Mouse (Mus musculus) small intestine, adult 2 months (tissue): Measurements from ENCODE around the gene Lrrc8e. TPM values are rescaled to one million over a fixed set of nuclear protein-coding genes. Genes with fewer than 3 reads are reported as not detected.

Source experiments
- H3K27ac ChIP-seq: fragments of 200-500 bp; 2 replicates; pipeline ENCODE4 v1.5.1; 2012; ENCODE audit warnings: low read depth, low read length, control low read depth, inconsistent platforms; ENCODE audit not compliant: insufficient read depth
- H3K27me3 ChIP-seq: fragments of 200-500 bp; 2 replicates; pipeline ENCODE4 v1.6.1; 2012; ENCODE audit warnings: mild to moderate bottlenecking, moderate library complexity, low read length, inconsistent platforms; ENCODE audit not compliant: control insufficient read depth, insufficient read depth
- H3K36me3 ChIP-seq: fragments of 200-500 bp; 2 replicates; pipeline ENCODE4 v1.6.1; 2012; ENCODE audit warnings: mild to moderate bottlenecking, low read length, control low read depth, inconsistent platforms; ENCODE audit not compliant: control insufficient read depth, insufficient read depth
- H3K4me1 ChIP-seq: fragments of 200-500 bp; 2 replicates; pipeline ENCODE4 v1.6.1; 2012; ENCODE audit warnings: low read length, inconsistent platforms, mixed read lengths; ENCODE audit not compliant: control insufficient read depth, insufficient read depth, insufficient read length
- H3K4me3 ChIP-seq: fragments of 200-500 bp; 2 replicates; pipeline ENCODE4 v1.5.1; 2012; ENCODE audit warnings: low read depth, mild to moderate bottlenecking, control low read depth, inconsistent platforms, low read length, moderate library complexity
- CTCF ChIP-seq: fragments of 200-500 bp; IDR thresholded peaks from 2 replicates; pipeline ENCODE4 v1.5.1; 2012; ENCODE audit warnings: low read depth, mild to moderate bottlenecking, control low read depth, inconsistent platforms, low read length, moderate library complexity, mixed read lengths; ENCODE audit not compliant: insufficient replicate concordance, insufficient read length; ENCODE audit errors: extremely low read depth
- POLR2A ChIP-seq: fragments of 200-500 bp; IDR thresholded peaks from 2 replicates; pipeline ENCODE4 v1.6.1; 2012; ENCODE audit warnings: low read depth, mild to moderate bottlenecking, control low read depth, inconsistent platforms, low read length, moderate library complexity
- WGBS: fragments of 180-500 bp; shearing (Covaris S2); methylation state at CpG from one replicate; pipeline ENCODE4 v1.1.7; 2018; 5-methylcytosine and 5-hydroxymethylcytosine counted together
- polyA plus RNA-seq: library from polyadenylated mRNA; depleted of rRNA; stranded (reverse); fragments of >200 nt; gene quantifications from 2 replicates; pipeline ENCODE4 v1.2.3, GENCODE M21; 2012

Gene Lrrc8e
- polyA plus RNA-seq, 1 experiment = 0.09 TPM

DNA sequence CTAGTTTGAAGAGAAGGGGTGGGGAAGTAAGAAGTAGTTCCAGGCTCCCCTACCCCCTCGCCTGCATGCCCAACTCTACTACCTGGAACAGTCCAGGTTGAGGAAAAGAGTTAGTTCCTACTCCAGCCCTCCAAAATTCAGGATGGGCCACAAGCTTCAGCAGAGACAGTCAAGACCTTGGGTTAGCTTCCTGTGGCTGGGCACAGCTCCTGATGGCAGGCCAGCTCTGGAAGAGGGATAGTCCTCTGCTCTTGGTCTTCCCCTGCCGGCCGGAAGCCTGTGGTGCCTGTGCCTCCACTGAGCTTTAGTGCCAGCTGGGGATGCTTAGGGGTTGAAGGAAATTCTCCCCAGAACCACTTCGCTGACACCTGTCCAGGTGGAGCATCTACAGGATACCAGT is 304 bp upstream of the Lrrc8e start:
- no peak for TF ChIP-seq POLR2A
- no peak for TF ChIP-seq CTCF
- peaks cover 6% of the 10 kb centered on the region; the same call in 1 of the 2 replicates for H3K4me1 ChIP-seq
- peaks cover 3% of the 10 kb centered on the region for H3K27me3 ChIP-seq
- H3K36me3 ChIP-seq = no peaks in the 10 kb centered on the region
- H3K27ac ChIP-seq = no peak overlapping the region
- 30% methylated on average over 4 of the region's 4 CpGs for WGBS
- H3K4me3 ChIP-seq = peak overlapping the region; percentile 40

- H3K4me3 ChIP-seq = no peak overlapping the region
- WGBS = 97% methylated on average over 4 of the region's 4 CpGs
- H3K27ac ChIP-seq = no peak overlapping the region
- H3K27me3 ChIP-seq = no peaks in the 10 kb centered on the region; the same call in none of the 2 replicates
- TF ChIP-seq CTCF (no peak), POLR2A (no peak)
- H3K4me1 ChIP-seq = peaks cover 9% of the 10 kb centered on the region; the same call in 1 of the 2 replicates
- no peaks in the 10 kb centered on the region for H3K36me3 ChIP-seq
Measured at GRCm38 (mm10) chr8:4227919-4228318, 1.3 kb downstream of the Lrrc8e start.

DNA sequence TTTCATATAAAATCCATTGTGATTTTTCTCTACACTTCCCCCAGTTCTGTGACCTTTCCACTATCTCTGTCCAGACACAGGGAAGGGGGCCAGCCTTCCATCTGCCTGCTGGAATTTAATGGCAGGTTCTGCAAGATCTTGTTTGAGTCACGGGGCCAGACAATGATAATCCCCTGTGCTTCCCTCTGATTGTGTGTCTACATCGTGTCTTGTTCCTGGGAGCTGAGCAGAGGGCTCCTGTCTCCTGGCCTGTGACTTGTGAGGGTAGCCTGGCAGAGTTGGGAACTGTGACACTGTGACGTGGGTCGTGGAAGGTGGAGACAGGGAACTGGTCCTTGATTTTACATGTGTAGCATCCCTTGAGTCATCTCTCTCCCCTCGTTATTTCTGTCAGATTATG is 3.2 kb downstream of the Lrrc8e start:
- TF ChIP-seq POLR2A (no peak), CTCF (no peak)
- Histone ChIP-seq H3K4me3 (no peak overlapping the region), H3K36me3 (no peaks in the 10 kb centered on the region), H3K4me1 (peaks cover 9% of the 10 kb centered on the region; the same call in 1 of the 2 replicates), H3K27me3 (no peaks in the 10 kb centered on the region; the same call in none of the 2 replicates), H3K27ac (no peak overlapping the region)
- WGBS = 86% methylated on average over 5 of the region's 5 CpGs

DNA sequence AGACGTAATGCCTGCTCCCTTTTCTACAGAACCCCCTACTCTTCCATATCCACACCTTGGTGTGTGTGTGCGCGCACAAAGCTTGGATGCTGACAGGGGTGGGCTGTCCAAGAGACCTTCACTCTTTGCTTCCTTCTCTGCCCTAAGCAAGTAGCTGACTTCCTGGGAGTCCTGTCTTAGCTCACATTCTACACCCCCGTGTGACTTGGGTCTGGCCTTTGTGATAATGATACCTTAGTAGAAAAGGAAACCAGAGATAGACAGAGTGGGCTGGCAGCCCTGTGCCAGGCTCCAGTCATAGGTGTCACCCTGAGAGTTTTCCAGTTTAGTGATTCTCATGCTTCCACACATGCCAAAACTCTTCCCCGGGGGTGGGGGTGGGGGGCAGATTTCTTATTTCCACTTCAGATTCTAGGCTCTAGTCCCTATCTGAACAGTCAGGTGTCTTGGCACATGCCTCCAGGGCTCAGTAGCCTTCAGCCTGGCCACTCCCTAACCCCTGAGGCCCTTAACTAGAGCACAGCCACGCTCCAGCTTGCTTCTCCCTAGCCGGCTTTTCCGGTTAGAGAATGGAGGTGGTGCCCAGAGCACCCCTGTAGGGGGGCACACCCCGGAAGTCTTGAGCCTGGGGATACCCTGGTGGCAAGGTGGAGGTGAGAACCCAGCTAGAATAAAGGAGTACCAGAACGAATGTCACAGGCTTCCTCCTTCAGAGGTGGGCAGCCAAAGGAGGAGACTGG is 4.2 kb downstream of the Lrrc8e start:
- Histone ChIP-seq H3K27me3 (no peaks in the 10 kb centered on the region; the same call in none of the 2 replicates), H3K4me1 (peaks cover 9% of the 10 kb centered on the region; the same call in 1 of the 2 replicates), H3K27ac (no peak overlapping the region), H3K4me3 (no peak overlapping the region), H3K36me3 (no peaks in the 10 kb centered on the region)
- 37% methylated on average over 10 of the region's 10 CpGs for WGBS
- no peak for TF ChIP-seq POLR2A
- TF ChIP-seq CTCF = no peak

DNA sequence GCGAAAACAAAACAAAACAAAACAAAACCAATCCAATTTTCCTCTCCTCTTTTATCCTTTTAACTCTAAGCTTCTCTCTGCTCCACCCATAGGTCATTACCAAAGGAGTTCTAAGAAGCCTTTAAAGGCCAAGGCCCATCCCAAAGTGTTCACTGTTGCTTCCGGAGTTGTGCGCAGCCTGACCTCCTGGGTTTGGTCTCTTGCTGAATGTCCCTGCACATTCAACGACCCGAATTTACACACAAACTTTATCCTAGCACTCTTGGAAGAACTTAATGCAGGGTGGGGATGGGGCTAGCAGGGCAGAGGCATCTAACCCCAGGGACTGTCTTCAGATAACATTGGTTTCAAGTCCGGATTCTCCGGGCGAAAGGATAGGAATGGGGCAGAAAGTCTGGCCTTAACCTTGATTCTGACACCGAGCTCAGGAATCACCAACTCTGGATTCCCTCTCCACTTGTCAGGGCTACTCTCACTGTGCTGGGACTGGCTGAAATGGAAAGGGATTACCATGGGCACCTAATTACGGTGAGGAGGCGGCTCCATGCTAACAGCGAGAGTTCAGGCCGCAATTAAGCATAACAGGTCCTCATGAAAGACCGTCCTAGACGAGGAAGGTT is 11.3 kb downstream of the Lrrc8e start:
- peak overlapping the region; percentile 85 for H3K27ac ChIP-seq
- no peaks in the 10 kb centered on the region for H3K27me3 ChIP-seq
- peaks cover 6% of the 10 kb centered on the region; the same call in 1 of the 2 replicates for H3K36me3 ChIP-seq
- TF ChIP-seq CTCF = no peak
- TF ChIP-seq POLR2A = no peak
- peak overlapping the region; percentile 83 for H3K4me3 ChIP-seq
- peaks cover 11% of the 10 kb centered on the region; the same call in 1 of the 2 replicates for H3K4me1 ChIP-seq
- WGBS = 11% methylated on average over 15 of the region's 15 CpGs

DNA sequence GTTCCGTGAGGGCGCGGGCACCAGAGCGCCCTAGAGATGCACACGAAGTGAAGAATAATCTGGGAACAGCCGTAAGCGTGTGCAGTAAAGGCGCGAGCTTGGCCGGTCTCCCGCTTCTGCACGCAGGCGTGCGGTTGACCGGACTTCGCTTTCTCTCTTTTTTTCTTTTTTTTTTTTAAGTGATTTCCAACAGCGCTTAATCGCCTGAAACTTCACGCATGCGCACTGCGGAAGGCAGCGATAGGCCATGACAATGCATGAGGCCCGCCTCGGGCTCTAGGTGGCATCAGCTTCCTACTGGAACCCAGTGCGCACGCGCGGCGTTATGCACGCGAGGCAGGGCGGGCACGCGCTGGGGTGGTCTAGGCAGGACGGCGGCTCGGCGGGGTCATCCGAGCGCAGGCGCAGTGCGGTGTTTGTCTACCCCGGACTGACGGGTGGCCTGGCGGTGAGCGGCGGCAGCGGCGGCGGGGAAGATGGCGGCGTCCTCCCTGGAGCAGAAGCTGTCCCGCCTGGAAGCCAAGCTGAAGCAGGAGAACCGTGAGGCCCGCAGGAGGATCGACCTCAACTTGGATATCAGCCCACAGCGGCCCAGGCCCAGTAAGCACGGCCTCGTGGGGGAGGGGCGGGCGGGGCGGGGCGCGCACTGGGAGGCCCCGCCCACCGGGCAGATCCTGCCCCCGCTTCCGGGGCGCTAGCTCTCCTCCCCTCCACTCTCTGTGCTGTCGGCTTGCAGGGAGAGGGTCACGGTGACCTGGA is 12.0 kb downstream of the Lrrc8e start, which contains the start of the genes Map2k7 and Gm49320:
TSS of gene Map2k7 (plus strand) at position 307 of the 759 bp plus-strand sequence.
TSS of gene Gm49320 (plus strand) at position 432 of the 759 bp plus-strand sequence.
- under 1% methylated on average over 69 of the region's 71 CpGs for WGBS
- peaks cover 12% of the 10 kb centered on the region for H3K36me3 ChIP-seq
- H3K27ac ChIP-seq = peak within 1 kb of the TSS; percentile 85
- no peaks in the 10 kb centered on the region for H3K27me3 ChIP-seq
- TF ChIP-seq POLR2A (peak; percentile 67; the same call in 1 of the 2 replicates), CTCF (peak; percentile 35; the same call in 1 of the 2 replicates)
- peaks cover 11% of the 10 kb centered on the region; the same call in 1 of the 2 replicates for H3K4me1 ChIP-seq
- H3K4me3 ChIP-seq = peak within 1 kb of the TSS; percentile 83
